Mouse (Mus musculus) cerebral cortex, adult 2 months (tissue): ENCODE data around the gene Cox4i1.

Experiments used
- WGBS: fragments of 180-500 bp; shearing (Covaris S2); methylation state at CpG from one replicate; pipeline ENCODE4 v1.1.7; 2018; 5-methylcytosine and 5-hydroxymethylcytosine counted together

The Cox4i1 gene

GRCm38 (mm10) chr8:120664566-120664965 is 3.5 kb upstream of the Cox4i1 start:
- 64% methylated on average over 6 of the region's 6 CpGs for WGBS

- WGBS, result 57% methylated on average over 3 of the region's 3 CpGs
Observed at GRCm38 (mm10) chr8:120665726-120666455, 2.1 kb upstream of the Cox4i1 start.

GRCm38 (mm10) chr8:120666807-120667470 is 1.1 kb upstream of the Cox4i1 start:
- WGBS, result 6% methylated on average over 17 of the region's 17 CpGs

- under 1% methylated on average over 51 of the region's 51 CpGs for WGBS
Observed at GRCm38 (mm10) chr8:120668374-120668905, 418 bp downstream of the Cox4i1 start, which contains the start of gene Emc8. TSS of gene Emc8 (minus strand) at chr8:120668573.

- 49% methylated on average over 6 of the region's 6 CpGs for WGBS
Observed at GRCm38 (mm10) chr8:120671775-120672174, 3.8 kb downstream of the Cox4i1 start.

- 83% methylated on average over 16 of the region's 16 CpGs for WGBS
Observed at GRCm38 (mm10) chr8:120672626-120673229, 4.7 kb downstream of the Cox4i1 start.

GRCm38 (mm10) chr8:120673298-120673697 is 5.3 kb downstream of the Cox4i1 start:
- 57% methylated on average over 7 of the region's 7 CpGs for WGBS

GRCm38 (mm10) chr8:120675718-120676117 is 7.7 kb downstream of the Cox4i1 start:
- 69% methylated on average over 8 of the region's 8 CpGs for WGBS

GRCm38 (mm10) chr8:120678447-120678846 is 10.4 kb downstream of the Cox4i1 start:
- 11% methylated on average over 10 of the region's 10 CpGs for WGBS

- 79% methylated on average over 11 of the region's 11 CpGs for WGBS
Observed at GRCm38 (mm10) chr8:120679629-120680387, 11.8 kb downstream of the Cox4i1 start.

- WGBS, result 63% methylated on average over 7 of the region's 7 CpGs
Observed at GRCm38 (mm10) chr8:120680405-120680804, 12.4 kb downstream of the Cox4i1 start.

- WGBS, result 74% methylated on average over 10 of the region's 10 CpGs
Observed at GRCm38 (mm10) chr8:120681113-120681512, 13.1 kb downstream of the Cox4i1 start.

GRCm38 (mm10) chr8:120683602-120684001 is 15.6 kb downstream of the Cox4i1 start:
- 25% methylated on average over 10 of the region's 10 CpGs for WGBS

GRCm38 (mm10) chr8:120684082-120684481 is 16.1 kb downstream of the Cox4i1 start:
- WGBS, result 79% methylated on average over 5 of the region's 5 CpGs

GRCm38 (mm10) chr8:120685097-120685496 is 17.1 kb downstream of the Cox4i1 start:
- 85% methylated on average over 5 of the region's 5 CpGs for WGBS

GRCm38 (mm10) chr8:120685591-120685990 is 17.6 kb downstream of the Cox4i1 start:
- WGBS, result 87% methylated on average over 8 of the region's 8 CpGs

GRCm38 (mm10) chr8:120686051-120686450 is 18.0 kb downstream of the Cox4i1 start:
- WGBS, result 77% methylated on average over 13 of the region's 13 CpGs

GRCm38 (mm10) chr8:120686576-120686975 is 18.6 kb downstream of the Cox4i1 start:
- WGBS, result 80% methylated on average over 5 of the region's 5 CpGs

- 81% methylated on average over 8 of the region's 8 CpGs for WGBS
Observed at GRCm38 (mm10) chr8:120687786-120688185, 19.8 kb downstream of the Cox4i1 start.

- WGBS, result 92% methylated on average over 7 of the region's 7 CpGs
Observed at GRCm38 (mm10) chr8:120688511-120688910, 20.5 kb downstream of the Cox4i1 start.

GRCm38 (mm10) chr8:120692934-120693333 is 24.9 kb downstream of the Cox4i1 start:
- WGBS, result 86% methylated on average over 4 of the region's 4 CpGs
